Mouse (Mus musculus) lung, adult 2 months (tissue): ENCODE measurements around the gene Gtf2i.

ENCODE experiments used
- CTCF ChIP-seq: fragments of 200-500 bp; IDR thresholded peaks from 2 replicates; pipeline ENCODE4 v1.5.1; 2011; ENCODE audit warnings: mild to moderate bottlenecking, low read length, control low read depth; ENCODE audit not compliant: insufficient read depth
- POLR2A ChIP-seq: fragments of 200-500 bp; IDR thresholded peaks from 2 replicates; pipeline ENCODE4 v1.6.1; 2011; ENCODE audit warnings: low read depth, mild to moderate bottlenecking, control low read depth, low read length, borderline replicate concordance; ENCODE audit errors: extremely low read depth

GRCm38 (mm10) chr5:134248608-134249244 is 65.8 kb downstream of the Gtf2i start:
- TF ChIP-seq CTCF (no peak), POLR2A (no peak)
